Mouse (Mus musculus) testis, adult 2 months (tissue): ENCODE measurements around the gene Rbl1. TPM values are rescaled to one million over a fixed set of nuclear protein-coding genes. Genes with fewer than 3 reads are reported as not detected.

ENCODE experiments used
- H3K27ac ChIP-seq: fragments of 200-500 bp; 2 replicates; pipeline ENCODE4 v1.5.1; 2012; ENCODE audit warnings: low read depth, low read length; ENCODE audit not compliant: control insufficient read depth, insufficient read depth
- H3K27me3 ChIP-seq: fragments of 200-500 bp; 2 replicates; pipeline ENCODE4 v1.6.1; 2012; ENCODE audit warnings: mild to moderate bottlenecking, low read length, moderate library complexity; ENCODE audit not compliant: control insufficient read depth, insufficient read depth
- H3K36me3 ChIP-seq: fragments of 200-500 bp; 2 replicates; pipeline ENCODE4 v1.6.1; 2012; ENCODE audit warnings: mild to moderate bottlenecking, low read length; ENCODE audit not compliant: control insufficient read depth, insufficient read depth
- H3K4me1 ChIP-seq: fragments of 200-500 bp; 2 replicates; pipeline ENCODE4 v1.6.1; 2012; ENCODE audit warnings: low read length; ENCODE audit not compliant: control insufficient read depth, insufficient read depth
- H3K4me3 ChIP-seq: fragments of 200-500 bp; 2 replicates; pipeline ENCODE4 v1.5.1; 2012; ENCODE audit warnings: low read depth, mild to moderate bottlenecking, low read length, moderate library complexity, mixed read lengths; ENCODE audit not compliant: control insufficient read depth
- CTCF ChIP-seq: fragments of 200-500 bp; IDR thresholded peaks from 2 replicates; pipeline ENCODE4 v1.5.1; 2012; ENCODE audit warnings: low read depth, mild to moderate bottlenecking, inconsistent platforms, low read length, moderate library complexity; ENCODE audit not compliant: control insufficient read depth, insufficient read depth, insufficient replicate concordance
- POLR2A ChIP-seq: fragments of 200-500 bp; IDR thresholded peaks from 2 replicates; pipeline ENCODE4 v1.6.1; 2012; ENCODE audit warnings: low read depth, mild to moderate bottlenecking, inconsistent platforms, low read length, moderate library complexity; ENCODE audit not compliant: control insufficient read depth
- polyA plus RNA-seq: library from polyadenylated mRNA; depleted of rRNA; stranded (reverse); fragments of >200 nt; gene quantifications from 2 replicates; pipeline ENCODE4 v1.2.3, GENCODE M21; 2012

The Rbl1 gene
- polyA plus RNA-seq, 1 experiment: 8.4 TPM

DNA sequence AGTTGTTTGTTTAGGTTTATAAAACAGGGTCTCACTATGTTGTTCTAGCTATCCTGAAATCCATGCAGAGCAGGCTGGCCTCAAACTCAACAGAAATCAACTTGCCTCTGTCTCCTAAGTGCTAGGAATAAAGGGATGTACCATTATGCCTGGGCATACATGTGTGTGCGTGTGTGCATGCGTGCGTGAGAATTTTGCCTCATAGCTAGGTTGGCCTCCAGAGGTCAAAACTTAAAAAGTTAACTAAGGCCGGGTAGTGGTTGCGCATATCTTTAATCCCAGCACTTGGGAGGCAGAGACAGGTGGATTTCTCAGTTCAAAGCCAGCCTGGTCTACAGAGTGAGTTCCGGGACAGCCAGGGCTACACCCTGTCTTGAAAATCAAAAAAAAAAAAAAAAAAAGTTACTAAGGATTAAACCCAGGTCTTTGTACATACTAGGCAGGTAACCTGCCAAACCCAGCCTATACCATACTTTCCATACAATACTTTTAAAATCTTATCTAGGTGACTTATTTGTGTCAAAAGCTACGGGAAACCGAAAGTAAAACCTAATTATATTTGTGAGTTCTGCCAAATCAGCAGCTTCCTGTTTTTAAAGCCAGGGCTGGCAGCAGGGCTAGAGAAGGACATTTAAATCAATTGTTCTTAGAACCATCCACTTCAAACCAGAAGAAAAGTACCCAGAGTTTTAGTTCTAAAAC, 73.4 kb downstream of the Rbl1 start:
- H3K36me3 ChIP-seq: no peaks in the 10 kb centered on the region
- no peak for TF ChIP-seq CTCF
- TF ChIP-seq POLR2A: no peak
- peaks cover 5% of the 10 kb centered on the region for H3K4me1 ChIP-seq
- H3K27ac ChIP-seq: no peak overlapping the region
- no peaks in the 10 kb centered on the region for H3K27me3 ChIP-seq
- H3K4me3 ChIP-seq: no peak overlapping the region

DNA sequence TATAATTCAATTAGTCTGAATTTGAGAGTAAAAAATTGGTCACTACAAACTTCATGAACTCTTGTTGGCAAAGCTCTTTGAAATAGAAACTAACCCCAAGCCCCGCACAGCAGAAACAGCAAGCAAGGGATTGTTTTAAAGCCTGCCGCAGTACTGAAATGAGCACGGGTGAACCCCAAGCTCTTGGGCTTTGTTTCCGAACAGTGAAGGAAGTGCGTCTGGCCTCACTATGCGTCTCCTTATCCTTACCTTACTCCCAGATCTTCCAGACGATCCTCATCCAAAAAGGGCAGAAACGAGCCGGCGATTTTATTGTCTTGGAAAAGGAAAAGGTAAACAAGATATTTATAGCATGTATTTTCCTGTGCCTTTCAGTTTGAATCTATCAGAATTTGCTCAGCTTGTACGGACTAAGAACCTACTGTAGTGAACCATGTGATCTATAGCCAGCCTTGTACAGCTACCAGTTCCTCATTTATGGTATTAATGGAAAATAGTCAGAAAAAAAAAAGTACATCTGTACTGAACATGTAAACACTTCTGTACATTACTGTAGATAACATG, 74.7 kb downstream of the Rbl1 start:
- TF ChIP-seq POLR2A (no peak), CTCF (no peak)
- Histone ChIP-seq H3K4me3 (no peak overlapping the region), H3K4me1 (peaks cover 3% of the 10 kb centered on the region; the same call in 1 of the 2 replicates), H3K27me3 (no peaks in the 10 kb centered on the region), H3K36me3 (no peaks in the 10 kb centered on the region), H3K27ac (no peak overlapping the region)

DNA sequence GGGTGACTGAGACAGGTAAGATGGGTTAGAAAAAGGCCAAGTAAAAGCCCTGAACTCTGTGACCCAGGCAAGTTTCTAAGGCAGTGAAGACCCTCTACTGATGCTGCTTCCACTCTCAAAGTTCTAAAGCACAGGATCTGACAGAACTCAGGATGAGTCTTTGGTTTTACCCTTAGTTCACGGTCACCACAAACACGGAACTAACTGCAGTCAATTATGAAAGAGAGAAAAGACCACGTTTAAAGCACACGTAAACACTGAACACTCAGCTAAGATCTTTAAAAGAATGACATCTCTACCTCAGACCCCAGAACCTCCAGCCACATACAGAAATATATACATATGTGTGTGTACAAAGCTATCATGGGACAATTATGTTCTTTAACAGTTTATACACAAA, 75.2 kb downstream of the Rbl1 start:
- Histone ChIP-seq H3K36me3 (no peaks in the 10 kb centered on the region), H3K27ac (no peak overlapping the region), H3K4me3 (no peak overlapping the region), H3K4me1 (peaks cover 3% of the 10 kb centered on the region; the same call in 1 of the 2 replicates), H3K27me3 (no peaks in the 10 kb centered on the region)
- no peak for TF ChIP-seq CTCF
- no peak for TF ChIP-seq POLR2A

DNA sequence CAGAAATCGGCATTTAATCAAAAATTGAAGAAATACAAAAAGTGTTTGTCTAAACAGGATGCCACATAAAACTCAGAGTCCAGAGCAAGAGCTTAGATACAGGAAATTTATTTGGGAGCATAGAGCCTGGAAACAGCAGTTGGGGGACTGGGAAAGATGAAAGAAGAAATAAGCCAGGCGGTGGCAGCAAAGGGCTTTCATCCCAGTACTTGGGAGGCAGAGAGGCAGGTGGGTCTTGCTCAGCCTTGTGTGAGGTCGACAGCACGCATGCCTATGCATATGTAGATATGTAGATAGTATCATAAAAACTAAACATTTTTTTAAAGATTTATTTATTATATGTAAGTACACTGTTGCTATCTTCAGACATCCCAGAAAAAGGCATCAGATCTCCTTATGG, 76.3 kb downstream of the Rbl1 start:
- Histone ChIP-seq H3K27ac (no peak overlapping the region), H3K4me1 (no peaks in the 10 kb centered on the region), H3K4me3 (no peak overlapping the region), H3K36me3 (no peaks in the 10 kb centered on the region), H3K27me3 (no peaks in the 10 kb centered on the region)
- TF ChIP-seq CTCF: no peak
- no peak for TF ChIP-seq POLR2A

DNA sequence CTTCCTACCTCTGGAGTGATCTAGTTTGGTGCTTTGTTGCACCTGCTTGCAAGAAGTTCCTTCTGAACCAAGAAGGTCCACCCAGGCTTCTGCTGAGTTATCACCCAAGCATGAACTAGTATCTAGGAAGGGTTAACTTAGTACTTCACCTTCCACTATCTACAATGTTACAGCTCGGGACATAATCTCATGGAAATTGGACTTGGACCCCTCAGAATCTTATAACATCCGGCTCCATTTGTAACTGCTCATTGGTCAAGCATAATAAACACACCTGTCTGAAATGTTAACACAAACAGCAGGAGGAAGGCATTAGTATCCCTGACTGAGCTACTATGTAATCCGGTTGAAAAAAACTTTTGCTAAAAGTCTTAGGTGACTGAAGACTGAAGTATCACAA, 77.0 kb downstream of the Rbl1 start:
- H3K4me1 ChIP-seq: no peaks in the 10 kb centered on the region
- no peak overlapping the region for H3K27ac ChIP-seq
- no peaks in the 10 kb centered on the region for H3K27me3 ChIP-seq
- TF ChIP-seq CTCF (no peak), POLR2A (no peak)
- no peak overlapping the region for H3K4me3 ChIP-seq
- H3K36me3 ChIP-seq: no peaks in the 10 kb centered on the region

DNA sequence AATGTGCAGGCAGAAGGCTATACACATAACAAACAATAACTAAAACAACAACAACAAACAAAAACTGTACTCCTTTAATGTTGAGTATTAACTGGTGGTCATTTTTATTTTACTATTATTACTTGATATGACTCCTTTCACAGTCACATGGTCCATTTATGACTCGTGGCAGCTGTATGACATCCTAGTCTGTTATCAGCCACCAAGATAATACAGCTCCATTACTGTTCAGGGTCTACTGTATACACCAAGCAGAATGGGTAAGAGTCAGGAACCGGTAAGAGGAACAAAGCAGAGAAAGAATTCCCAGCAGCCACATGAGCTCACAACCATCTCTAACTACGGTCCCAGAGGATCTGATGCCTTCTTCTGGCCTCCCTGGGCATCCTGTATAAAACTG, 79.1 kb downstream of the Rbl1 start:
- H3K4me1 ChIP-seq: no peaks in the 10 kb centered on the region
- H3K36me3 ChIP-seq: no peaks in the 10 kb centered on the region
- no peak overlapping the region for H3K4me3 ChIP-seq
- H3K27ac ChIP-seq: no peak overlapping the region
- TF ChIP-seq CTCF: no peak
- no peak for TF ChIP-seq POLR2A
- no peaks in the 10 kb centered on the region for H3K27me3 ChIP-seq

DNA sequence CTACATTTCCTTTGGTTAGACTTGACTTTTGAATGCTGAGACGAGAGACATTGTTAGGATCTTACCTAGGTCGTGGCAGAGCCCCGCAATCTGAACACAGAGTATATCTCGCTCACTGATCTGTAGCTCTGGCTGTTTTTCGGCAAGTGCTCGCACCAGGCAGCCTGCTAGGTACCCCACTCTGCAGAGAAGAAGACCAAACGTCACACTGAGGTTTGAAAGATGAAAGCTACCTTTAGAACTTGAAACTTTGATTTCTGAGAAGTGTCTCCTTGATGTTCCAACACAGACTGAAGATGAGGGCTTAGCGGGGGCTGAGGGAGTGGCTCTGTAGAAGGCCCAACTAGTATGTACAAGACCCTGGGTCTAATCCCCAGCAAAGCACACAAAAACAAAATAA, 82.6 kb downstream of the Rbl1 start:
- no peak for TF ChIP-seq CTCF
- no peak for TF ChIP-seq POLR2A
- no peaks in the 10 kb centered on the region for H3K27me3 ChIP-seq
- no peaks in the 10 kb centered on the region for H3K36me3 ChIP-seq
- no peaks in the 10 kb centered on the region for H3K4me1 ChIP-seq
- no peak overlapping the region for H3K27ac ChIP-seq
- no peak overlapping the region for H3K4me3 ChIP-seq
